Mouse (Mus musculus) lung, adult 2 months (tissue): ENCODE data around the gene Ranbp17.

ENCODE experiments used
- CTCF ChIP-seq: fragments of 200-500 bp; IDR thresholded peaks from 2 replicates; pipeline ENCODE4 v1.5.1; 2011; ENCODE audit warnings: mild to moderate bottlenecking, low read length, control low read depth; ENCODE audit not compliant: insufficient read depth
- POLR2A ChIP-seq: fragments of 200-500 bp; IDR thresholded peaks from 2 replicates; pipeline ENCODE4 v1.6.1; 2011; ENCODE audit warnings: low read depth, mild to moderate bottlenecking, control low read depth, low read length, borderline replicate concordance; ENCODE audit errors: extremely low read depth

GRCm38 (mm10) chr11:33201626-33202010 is 311.9 kb downstream of the Ranbp17 start:
- TF ChIP-seq CTCF (no peak), POLR2A (no peak)
